Mouse (Mus musculus) olfactory bulb, adult 2 months (tissue): ENCODE measurements around the gene Wipf1.

Source experiments
- CTCF ChIP-seq: fragments of 200-500 bp; IDR thresholded peaks from 2 replicates; pipeline ENCODE4 v1.5.1; 2012; ENCODE audit warnings: low read depth, mild to moderate bottlenecking, low read length, moderate library complexity; ENCODE audit not compliant: insufficient read depth
- POLR2A ChIP-seq: fragments of 200-500 bp; IDR thresholded peaks from 2 replicates; pipeline ENCODE4 v1.6.1; 2012; ENCODE audit warnings: mild to moderate bottlenecking, low read depth, low read length, moderate library complexity; ENCODE audit not compliant: insufficient read depth

DNA sequence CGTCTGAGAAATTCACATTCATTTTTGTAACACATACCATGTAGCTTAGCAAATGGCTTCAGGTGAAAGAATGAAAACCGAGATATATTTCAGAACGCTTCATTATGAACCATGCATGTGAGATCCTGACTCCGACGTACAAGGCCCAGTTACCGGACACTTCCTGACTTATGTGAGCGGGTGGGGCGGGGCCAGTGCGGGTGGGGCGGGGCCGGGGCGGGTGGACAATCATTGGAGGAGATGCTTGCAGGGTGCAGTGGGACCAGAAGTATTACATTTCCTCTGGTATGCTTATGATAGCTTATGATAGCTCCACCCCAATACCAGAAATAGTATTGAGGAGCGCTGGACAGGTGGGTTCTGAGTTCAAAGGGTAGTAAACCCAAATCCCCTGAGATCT is 74.9 kb downstream of the Wipf1 start:
- TF ChIP-seq CTCF (no peak), POLR2A (no peak)
